Mouse (Mus musculus): ENCODE measurements around the gene Eefsec. TPM values are rescaled to one million over a fixed set of nuclear protein-coding genes. Genes with fewer than 3 reads are reported as not detected.

Gene Eefsec
- total RNA-seq, 2 experiments from 2014 or later, result 6.8 TPM

- intact Hi-C loops (cut with DNase I), result no loop called here
- DNase-seq, result no peak
Measured at GRCm38 (mm10) chr6:88274623-88275022, 171.7 kb downstream of the Eefsec start.

GRCm38 (mm10) chr6:88267970-88268369 is 178.4 kb downstream of the Eefsec start:
- intact Hi-C loops (cut with DNase I), result no loop called here
- no peak for DNase-seq

DNA sequence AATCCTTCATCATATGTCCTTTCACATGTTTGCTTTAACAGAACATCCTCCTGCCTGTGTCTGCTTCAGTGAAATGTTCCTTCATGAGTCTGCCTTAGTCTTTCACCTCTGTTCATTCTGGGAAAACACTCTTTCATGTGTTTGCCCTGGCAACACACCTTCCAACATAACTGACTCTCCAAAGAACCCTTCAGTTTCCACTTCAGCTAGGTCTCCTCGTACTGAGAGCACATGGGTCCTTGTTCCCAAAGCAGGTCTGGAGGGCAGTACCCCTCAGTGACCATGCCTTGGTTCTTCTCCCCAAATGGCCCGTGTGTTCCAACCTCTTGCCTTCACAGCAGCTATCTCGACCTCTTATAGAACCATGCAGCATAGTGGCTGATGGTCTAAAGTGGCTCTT is 179.3 kb downstream of the Eefsec start:
- no peak for DNase-seq

DNA sequence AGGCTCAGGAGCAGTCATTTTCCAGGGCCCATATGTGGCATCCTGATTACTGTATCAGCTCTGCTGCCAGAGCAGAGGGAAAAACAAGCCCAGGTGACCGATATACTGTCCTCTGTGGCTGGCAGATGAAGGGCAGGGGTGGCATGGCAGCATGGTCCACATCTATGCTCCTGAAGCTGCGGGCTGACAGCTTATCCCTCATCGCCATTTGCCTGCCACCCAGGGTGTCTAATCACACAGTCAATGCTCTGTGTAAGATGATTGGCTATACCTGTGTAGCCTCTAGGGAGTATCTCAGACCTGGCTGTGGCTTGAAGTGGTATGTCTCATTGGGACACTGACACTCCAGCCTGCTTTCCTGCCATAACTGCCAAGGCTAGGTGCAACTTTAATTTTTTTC is 180.3 kb downstream of the Eefsec start:
- intact Hi-C loops (cut with DNase I), result no loop called here
- DNase-seq, result no peak

More for the DNA sequence above, 179.3 kb downstream of the Eefsec start:
- intact Hi-C loops (cut with DNase I), result no loop called here

DNA sequence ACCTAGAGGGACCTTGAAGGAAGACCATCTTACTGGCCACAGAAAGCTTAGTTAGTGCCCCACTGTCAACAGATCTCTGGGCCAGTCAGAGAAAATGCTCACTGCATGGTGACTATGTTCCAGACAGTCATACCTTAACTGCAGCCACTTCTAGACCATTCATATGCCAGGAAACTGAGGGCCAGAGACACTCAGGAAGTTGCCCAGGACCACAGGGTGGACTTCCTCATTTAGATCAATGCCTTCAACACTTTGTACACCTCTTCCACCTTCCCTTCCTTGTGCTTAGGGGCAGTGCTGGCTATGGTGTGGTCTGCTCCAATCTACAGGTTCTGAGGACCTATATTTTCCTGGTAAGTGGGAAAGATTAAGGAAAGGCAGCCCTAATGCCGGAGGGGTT is 181.0 kb downstream of the Eefsec start:
- no peak for DNase-seq
- intact Hi-C loops (cut with DNase I), result no loop called here

GRCm38 (mm10) chr6:88262160-88262559 is 184.2 kb downstream of the Eefsec start:
- no peak for DNase-seq
- intact Hi-C loops (cut with DNase I), result no loop called here

DNA sequence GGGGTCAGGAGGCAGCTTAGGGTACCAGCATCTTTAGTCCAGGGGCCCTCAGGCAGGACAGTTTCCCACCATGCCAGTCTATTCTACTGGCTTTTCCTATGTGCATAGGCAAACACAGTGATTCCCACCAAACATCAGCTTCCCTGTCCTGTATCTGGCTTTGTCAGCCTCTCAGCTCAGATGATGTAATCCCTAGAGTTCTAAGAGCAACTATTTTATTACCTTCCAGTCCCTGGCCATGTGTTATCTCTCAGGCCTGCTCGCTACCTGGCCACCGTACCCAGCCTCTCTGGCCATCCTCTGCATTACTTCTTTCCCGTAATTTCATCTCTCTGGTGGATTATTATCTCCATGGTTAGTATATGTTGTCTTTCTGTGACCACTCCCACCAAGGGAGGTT is 185.7 kb downstream of the Eefsec start:
- intact Hi-C loops (cut with DNase I), result no loop called here
- no peak for DNase-seq

GRCm38 (mm10) chr6:88259621-88260020 is 186.7 kb downstream of the Eefsec start:
- no peak for DNase-seq
- intact Hi-C loops (cut with DNase I), result no loop called here

- DNase-seq, result no peak
- intact Hi-C loops (cut with DNase I), result no loop called here
Measured at GRCm38 (mm10) chr6:88255435-88255834, 190.9 kb downstream of the Eefsec start.

DNA sequence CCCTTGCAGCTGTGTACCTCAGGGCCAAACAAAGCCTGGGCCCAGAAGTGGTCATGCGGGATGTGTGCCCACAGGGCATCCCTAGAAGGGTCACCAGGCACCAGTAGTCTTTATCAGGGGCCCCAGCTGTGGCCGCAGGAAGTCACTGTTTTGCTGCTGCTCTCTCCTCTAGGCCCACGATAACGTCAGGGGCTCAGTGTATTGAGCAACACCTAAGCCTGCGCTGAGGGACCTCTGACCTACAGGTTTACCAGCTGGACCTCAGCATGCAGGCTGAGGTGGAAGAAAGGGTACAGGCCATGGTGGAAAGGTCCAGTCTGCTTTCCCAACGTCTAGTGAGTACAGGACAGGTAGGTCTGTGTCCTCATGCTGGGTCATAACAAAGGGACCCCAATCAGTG is 192.3 kb downstream of the Eefsec start:
- DNase-seq, result no peak
- intact Hi-C loops (cut with DNase I), result no loop called here

GRCm38 (mm10) chr6:88251798-88252478 is 194.4 kb downstream of the Eefsec start:
- DNase-seq, result no peak
- intact Hi-C loops (cut with DNase I), result no loop called here

GRCm38 (mm10) chr6:88251396-88251795 is 194.9 kb downstream of the Eefsec start:
- no peak for DNase-seq
- intact Hi-C loops (cut with DNase I), result no loop called here

- DNase-seq, result no peak
- intact Hi-C loops (cut with DNase I), result no loop called here
Measured at GRCm38 (mm10) chr6:88249231-88249630, 197.1 kb downstream of the Eefsec start.

DNA sequence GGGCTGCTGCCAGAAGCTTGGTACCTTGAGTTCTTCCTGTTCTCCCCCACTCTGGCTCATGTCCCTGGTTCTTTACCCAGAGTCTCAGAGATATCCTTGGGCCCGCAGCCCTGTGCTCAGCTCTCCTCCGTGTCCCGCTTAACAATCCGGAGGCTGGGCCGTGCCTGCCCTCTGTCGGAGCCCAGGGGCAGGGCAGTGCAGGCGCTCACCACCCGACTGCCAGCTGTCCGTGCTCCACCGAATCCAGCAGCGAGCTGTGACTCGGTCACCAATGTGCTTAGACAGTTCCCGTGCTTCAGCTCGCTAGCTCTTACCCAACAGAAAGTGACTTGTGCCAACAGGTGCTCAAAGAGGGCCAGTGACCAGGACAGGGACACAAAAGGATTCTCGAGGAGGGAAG is 203.7 kb downstream of the Eefsec start:
- DNase-seq, result peak; percentile 39 to 61
- intact Hi-C loops (cut with DNase I), result loop anchor here (1.0 to 5.0 kb wide), 2 partner anchors 53 to 130 kb away; no protein-coding TSS in a partner anchor

DNA sequence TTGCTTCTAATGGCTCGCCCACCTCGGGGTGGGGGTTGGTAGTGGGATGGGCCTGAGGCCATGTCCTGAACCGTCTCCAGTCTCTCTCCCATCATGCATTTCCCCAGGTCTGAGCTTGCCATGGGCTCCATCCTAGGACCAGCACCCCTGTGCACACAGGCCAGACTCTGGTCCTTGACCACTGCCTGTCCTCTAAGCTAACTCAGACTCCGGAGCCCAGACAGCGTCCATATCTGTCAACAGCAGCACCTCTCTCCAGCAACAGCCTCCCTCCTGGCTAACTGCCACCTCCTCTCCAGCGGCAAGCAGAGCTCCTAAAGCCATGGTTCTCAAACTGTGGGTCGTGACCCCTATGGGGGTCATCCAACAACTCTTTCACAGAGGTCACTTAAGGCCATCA is 209.8 kb downstream of the Eefsec start:
- no peak for DNase-seq
- intact Hi-C loops (cut with DNase I), result no loop called here

GRCm38 (mm10) chr6:88235983-88236382 is 210.4 kb downstream of the Eefsec start:
- intact Hi-C loops (cut with DNase I), result no loop called here
- no peak for DNase-seq

GRCm38 (mm10) chr6:88235461-88235860 is 210.9 kb downstream of the Eefsec start:
- intact Hi-C loops (cut with DNase I), result no loop called here
- DNase-seq, result no peak

GRCm38 (mm10) chr6:88233996-88234395 is 212.3 kb downstream of the Eefsec start:
- DNase-seq, result no peak

GRCm38 (mm10) chr6:88232221-88232620 is 214.1 kb downstream of the Eefsec start:
- intact Hi-C loops (cut with DNase I), result no loop called here
- no peak for DNase-seq

More at GRCm38 (mm10) chr6:88233996-88234395, 212.3 kb downstream of the Eefsec start:
- intact Hi-C loops (cut with DNase I), result no loop called here

GRCm38 (mm10) chr6:88231821-88232220 is 214.5 kb downstream of the Eefsec start:
- peak in 1 of 2 experiments; percentile 19 for DNase-seq
- intact Hi-C loops (cut with DNase I), result no loop called here

DNA sequence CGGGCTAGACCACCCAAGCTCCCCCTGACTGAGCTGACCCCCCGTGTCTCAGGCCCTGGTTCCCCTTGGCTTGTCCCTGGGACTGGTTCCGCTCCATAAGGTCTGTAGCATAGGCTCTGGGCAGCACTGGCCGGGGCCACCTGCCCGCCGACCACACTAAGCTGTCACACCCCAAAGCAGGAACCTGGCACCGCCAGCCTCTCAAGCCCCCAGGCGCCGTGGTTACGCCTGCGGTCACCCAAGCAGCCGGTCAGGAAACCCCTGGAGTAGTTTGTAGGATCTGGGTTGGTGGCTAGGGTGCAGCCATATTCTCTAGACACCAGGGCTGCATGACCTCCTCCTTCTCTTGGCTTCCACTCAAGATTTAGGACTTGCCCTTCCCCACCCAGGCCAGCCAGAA is 217.1 kb downstream of the Eefsec start:
- intact Hi-C loops (cut with DNase I), result no loop called here

GRCm38 (mm10) chr6:88227537-88227936 is 218.8 kb downstream of the Eefsec start:
- intact Hi-C loops (cut with DNase I), result no loop called here
- no peak for DNase-seq

More for the DNA sequence above, 217.1 kb downstream of the Eefsec start:
- no peak for DNase-seq

DNA sequence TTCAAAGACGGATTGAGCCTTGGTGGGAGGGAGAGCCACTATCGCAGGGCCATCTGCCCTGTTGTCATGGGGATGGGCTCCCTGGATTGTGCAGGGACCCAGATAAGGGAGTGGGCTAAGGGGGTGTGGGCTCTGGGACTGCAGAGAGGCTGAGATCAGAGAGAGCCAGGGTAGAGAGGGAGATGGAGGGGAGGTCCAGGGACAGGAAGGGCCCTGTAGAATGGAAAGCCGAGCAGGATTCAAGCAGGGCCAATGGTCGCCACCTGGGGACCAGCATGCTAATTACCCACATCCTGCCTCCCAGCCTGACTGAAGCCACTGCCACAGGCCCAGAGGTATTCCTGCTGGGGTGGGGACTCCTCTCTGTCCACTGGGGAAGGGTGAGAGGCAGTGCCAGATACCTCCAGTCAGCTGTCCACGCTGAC is 219.8 kb downstream of the Eefsec start:
- intact Hi-C loops (cut with DNase I), result no loop called here

More for the DNA sequence above, 219.8 kb downstream of the Eefsec start:
- no peak for DNase-seq

Measured in gastrocnemius, postnatal 36 days (tissue).